Mouse (Mus musculus): ENCODE measurements at regions not wholly inside any gene's neighbourhood (a gene's known extent, or its start where the extent isn't known, plus 50 kb on each side); places are given as distances from the start of the nearest gene placed in this dataset.
A peak's percentile ranks its signal among the peaks of the same experiment; 100 is the strongest.

- Histone ChIP-seq H3K9ac (replicated peaks; ENCODE audit: low read depth, low read length) (no peak overlapping the region), H3K4me1 (ENCODE audit: control insufficient read depth, insufficient read depth, low read length) (no peaks in the 10 kb centered on the region), H3K36me3 (ENCODE audit: control insufficient read depth, insufficient read depth, low read length) (no peaks in the 10 kb centered on the region), H3K4me3 (ENCODE audit: low read depth, low read length) (no peak overlapping the region), H3K27me3 (ENCODE audit: control insufficient read depth, insufficient read depth, low read length) (no peaks in the 10 kb centered on the region), H3K27ac (ENCODE audit: low read length) (no peak overlapping the region), H3K9me3 (ENCODE audit: control insufficient read depth, low read depth, low read length) (no peaks in the 10 kb centered on the region), H3K4me2 (replicated peaks; ENCODE audit: low read depth, low read length) (no peak overlapping the region)
- ATAC-seq (ENCODE audit: insufficient number of reproducible peaks, insufficient read depth, low FRiP score, low read depth), result no peak
- WGBS, result 36% methylated on average over 5 of the region's 5 CpGs
Observed at GRCm38 (mm10) chr6:84414400-84414799, 179.3 kb downstream of the Cyp26b1 start.

- ATAC-seq (ENCODE audit: insufficient number of reproducible peaks, insufficient read depth, low FRiP score, low read depth), result no peak
- 65% methylated on average over 10 of the region's 10 CpGs for WGBS
- H3K36me3 ChIP-seq (ENCODE audit: control insufficient read depth, insufficient read depth, low read length), result no peaks in the 10 kb centered on the region
- no peak overlapping the region for H3K27ac ChIP-seq (ENCODE audit: low read length)
- H3K27me3 ChIP-seq (ENCODE audit: control insufficient read depth, insufficient read depth, low read length), result no peaks in the 10 kb centered on the region
- no peaks in the 10 kb centered on the region for H3K9me3 ChIP-seq (ENCODE audit: control insufficient read depth, low read depth, low read length)
- no peak overlapping the region for H3K9ac ChIP-seq (replicated peaks; ENCODE audit: low read depth, low read length)
- H3K4me3 ChIP-seq (ENCODE audit: low read depth, low read length), result no peak overlapping the region
- no peak overlapping the region for H3K4me2 ChIP-seq (replicated peaks; ENCODE audit: low read depth, low read length)
- no peaks in the 10 kb centered on the region for H3K4me1 ChIP-seq (ENCODE audit: control insufficient read depth, insufficient read depth, low read length)
Observed at GRCm38 (mm10) chr6:84409863-84410513, 183.7 kb downstream of the Cyp26b1 start.

GRCm38 (mm10) chr6:84408513-84408912, 185.2 kb downstream of the Cyp26b1 start:
- H3K9me3 ChIP-seq (ENCODE audit: control insufficient read depth, low read depth, low read length), result no peaks in the 10 kb centered on the region
- WGBS, result 88% methylated on average over 5 of the region's 5 CpGs
- no peak for ATAC-seq (ENCODE audit: insufficient number of reproducible peaks, insufficient read depth, low FRiP score, low read depth)
- H3K4me2 ChIP-seq (replicated peaks; ENCODE audit: low read depth, low read length), result no peak overlapping the region
- no peak overlapping the region for H3K9ac ChIP-seq (replicated peaks; ENCODE audit: low read depth, low read length)
- H3K27me3 ChIP-seq (ENCODE audit: control insufficient read depth, insufficient read depth, low read length), result no peaks in the 10 kb centered on the region
- H3K27ac ChIP-seq (ENCODE audit: low read length), result no peak overlapping the region
- H3K36me3 ChIP-seq (ENCODE audit: control insufficient read depth, insufficient read depth, low read length), result no peaks in the 10 kb centered on the region
- H3K4me3 ChIP-seq (ENCODE audit: low read depth, low read length), result no peak overlapping the region
- no peaks in the 10 kb centered on the region for H3K4me1 ChIP-seq (ENCODE audit: control insufficient read depth, insufficient read depth, low read length)

GRCm38 (mm10) chr6:84407773-84408172, 185.9 kb downstream of the Cyp26b1 start:
- ATAC-seq (ENCODE audit: insufficient number of reproducible peaks, insufficient read depth, low FRiP score, low read depth), result peak; percentile 37; the same call in 1 of the 2 replicates
- Histone ChIP-seq H3K36me3 (ENCODE audit: control insufficient read depth, insufficient read depth, low read length) (no peaks in the 10 kb centered on the region), H3K27ac (ENCODE audit: low read length) (no peak overlapping the region), H3K4me1 (ENCODE audit: control insufficient read depth, insufficient read depth, low read length) (no peaks in the 10 kb centered on the region), H3K9me3 (ENCODE audit: control insufficient read depth, low read depth, low read length) (no peaks in the 10 kb centered on the region), H3K4me2 (replicated peaks; ENCODE audit: low read depth, low read length) (no peak overlapping the region), H3K27me3 (ENCODE audit: control insufficient read depth, insufficient read depth, low read length) (no peaks in the 10 kb centered on the region), H3K9ac (replicated peaks; ENCODE audit: low read depth, low read length) (no peak overlapping the region), H3K4me3 (ENCODE audit: low read depth, low read length) (no peak overlapping the region)
- 7% methylated on average over 6 of the region's 6 CpGs for WGBS

GRCm38 (mm10) chr6:84404695-84405094, 189.0 kb downstream of the Cyp26b1 start:
- 63% methylated on average over 4 of the region's 4 CpGs for WGBS
- H3K27ac ChIP-seq (ENCODE audit: low read length), result no peak overlapping the region
- H3K9ac ChIP-seq (replicated peaks; ENCODE audit: low read depth, low read length), result no peak overlapping the region
- H3K4me3 ChIP-seq (ENCODE audit: low read depth, low read length), result no peak overlapping the region
- no peaks in the 10 kb centered on the region for H3K4me1 ChIP-seq (ENCODE audit: control insufficient read depth, insufficient read depth, low read length)
- no peaks in the 10 kb centered on the region for H3K27me3 ChIP-seq (ENCODE audit: control insufficient read depth, insufficient read depth, low read length)
- H3K36me3 ChIP-seq (ENCODE audit: control insufficient read depth, insufficient read depth, low read length), result no peaks in the 10 kb centered on the region
- no peak for ATAC-seq (ENCODE audit: insufficient number of reproducible peaks, insufficient read depth, low FRiP score, low read depth)
- H3K9me3 ChIP-seq (ENCODE audit: control insufficient read depth, low read depth, low read length), result no peaks in the 10 kb centered on the region
- no peak overlapping the region for H3K4me2 ChIP-seq (replicated peaks; ENCODE audit: low read depth, low read length)

GRCm38 (mm10) chr6:84402431-84402830, 191.3 kb downstream of the Cyp26b1 start:
- no peak for ATAC-seq (ENCODE audit: insufficient number of reproducible peaks, insufficient read depth, low FRiP score, low read depth)
- no peak overlapping the region for H3K4me2 ChIP-seq (replicated peaks; ENCODE audit: low read depth, low read length)
- H3K4me3 ChIP-seq (ENCODE audit: low read depth, low read length), result no peak overlapping the region
- H3K9me3 ChIP-seq (ENCODE audit: control insufficient read depth, low read depth, low read length), result no peaks in the 10 kb centered on the region
- H3K27ac ChIP-seq (ENCODE audit: low read length), result no peak overlapping the region
- H3K9ac ChIP-seq (replicated peaks; ENCODE audit: low read depth, low read length), result no peak overlapping the region
- H3K36me3 ChIP-seq (ENCODE audit: control insufficient read depth, insufficient read depth, low read length), result no peaks in the 10 kb centered on the region
- no peaks in the 10 kb centered on the region for H3K4me1 ChIP-seq (ENCODE audit: control insufficient read depth, insufficient read depth, low read length)
- WGBS, result 65% methylated on average over 2 of the region's 2 CpGs
- no peaks in the 10 kb centered on the region for H3K27me3 ChIP-seq (ENCODE audit: control insufficient read depth, insufficient read depth, low read length)

GRCm38 (mm10) chr6:84394496-84395090, 199.1 kb downstream of the Cyp26b1 start:
- no peak for ATAC-seq (ENCODE audit: insufficient number of reproducible peaks, insufficient read depth, low FRiP score, low read depth)
- no peaks in the 10 kb centered on the region for H3K27me3 ChIP-seq (ENCODE audit: control insufficient read depth, insufficient read depth, low read length)
- WGBS, result 53% methylated on average over 6 of the region's 6 CpGs
- H3K4me2 ChIP-seq (replicated peaks; ENCODE audit: low read depth, low read length), result no peak overlapping the region
- H3K36me3 ChIP-seq (ENCODE audit: control insufficient read depth, insufficient read depth, low read length), result no peaks in the 10 kb centered on the region
- H3K9me3 ChIP-seq (ENCODE audit: control insufficient read depth, low read depth, low read length), result no peaks in the 10 kb centered on the region
- H3K27ac ChIP-seq (ENCODE audit: low read length), result no peak overlapping the region
- no peak overlapping the region for H3K9ac ChIP-seq (replicated peaks; ENCODE audit: low read depth, low read length)
- H3K4me1 ChIP-seq (ENCODE audit: control insufficient read depth, insufficient read depth, low read length), result peaks cover 3% of the 10 kb centered on the region; the same call in 1 of the 2 replicates
- H3K4me3 ChIP-seq (ENCODE audit: low read depth, low read length), result no peak overlapping the region

- Histone ChIP-seq H3K27me3 (ENCODE audit: control insufficient read depth, insufficient read depth, low read length) (no peaks in the 10 kb centered on the region), H3K9me3 (ENCODE audit: control insufficient read depth, low read depth, low read length) (no peaks in the 10 kb centered on the region), H3K4me3 (ENCODE audit: low read depth, low read length) (no peak overlapping the region), H3K27ac (ENCODE audit: low read length) (no peak overlapping the region), H3K4me1 (ENCODE audit: control insufficient read depth, insufficient read depth, low read length) (peaks cover 3% of the 10 kb centered on the region; the same call in 1 of the 2 replicates), H3K9ac (replicated peaks; ENCODE audit: low read depth, low read length) (no peak overlapping the region), H3K36me3 (ENCODE audit: control insufficient read depth, insufficient read depth, low read length) (no peaks in the 10 kb centered on the region), H3K4me2 (replicated peaks; ENCODE audit: low read depth, low read length) (no peak overlapping the region)
- peak; percentile 6; the same call in 1 of the 2 replicates for ATAC-seq (ENCODE audit: insufficient number of reproducible peaks, insufficient read depth, low FRiP score, low read depth)
- 59% methylated on average over 9 of the region's 9 CpGs for WGBS
Observed at GRCm38 (mm10) chr6:84393519-84394231, 200.0 kb downstream of the Cyp26b1 start.
